Mouse (Mus musculus) gastrocnemius, adult 8-10 months (tissue): ENCODE measurements around the gene Nes. TPM values are rescaled to one million over a fixed set of nuclear protein-coding genes. Genes with fewer than 3 reads are reported as not detected.
A peak's percentile ranks its signal among the peaks of the same experiment; 100 is the strongest.

Experiments used
- DNase-seq, 2 experiments: peaks; one replicate each; pipeline ENCODE4 v3.0.0; 2022; ENCODE audit warnings: low spot score in 2 of 2
- total RNA-seq, 4 experiments: library from RNA; stranded (reverse); gene quantifications; 2 replicates each; pipeline ENCODE4 v1.2.4; 2022

Nes gene
- total RNA-seq, 4 experiments from 2014 or later, result 8.7 to 18.0 (median 12.0) TPM

- no peak for DNase-seq
These were observed 20.8 kb upstream of the Nes start for GRCm38 (mm10) chr3:87949955-87950515.

DNA sequence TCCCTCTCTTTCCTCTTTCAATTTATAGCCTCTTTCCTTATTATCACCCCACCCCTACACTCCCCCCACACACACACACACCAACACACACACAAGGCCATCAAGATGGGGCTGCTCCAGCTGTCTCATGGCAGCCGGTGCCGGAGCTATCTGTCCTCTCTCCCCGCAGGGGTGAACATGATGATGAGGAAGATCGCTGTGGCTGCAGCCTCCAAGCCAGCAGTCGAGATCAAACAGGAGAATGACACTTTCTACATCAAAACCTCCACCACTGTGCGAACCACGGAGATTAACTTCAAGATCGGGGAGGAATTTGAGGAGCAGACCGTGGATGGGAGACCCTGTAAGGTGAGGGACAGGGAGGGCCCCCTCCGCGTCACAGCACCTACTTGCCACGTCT is 18.9 kb upstream of the Nes start:
- DNase-seq, result no peak

GRCm38 (mm10) chr3:87952440-87952839 is 18.4 kb upstream of the Nes start:
- DNase-seq, result no peak

DNA sequence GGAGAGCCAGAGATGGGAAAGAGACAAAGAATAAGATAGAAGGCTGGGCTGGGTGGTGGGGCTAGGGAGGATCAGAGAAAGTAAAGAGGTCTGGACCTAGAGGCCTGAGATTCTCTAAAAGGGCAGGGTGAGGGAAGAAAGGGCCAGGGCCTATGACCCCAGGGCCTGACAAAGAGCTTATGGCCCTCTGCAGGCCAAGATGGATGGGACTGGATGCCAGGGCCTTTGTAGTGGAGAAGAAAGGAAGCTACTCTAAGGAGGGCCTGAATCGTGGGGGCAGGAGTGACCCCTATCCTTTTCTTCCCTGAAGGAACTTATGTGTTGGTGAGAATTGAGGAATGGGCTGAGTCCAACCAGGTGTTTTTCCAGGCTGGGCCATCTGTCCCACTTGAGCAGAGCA is 12.8 kb upstream of the Nes start:
- DNase-seq, result no peak

- no peak for DNase-seq
These were observed 12.4 kb upstream of the Nes start for GRCm38 (mm10) chr3:87958476-87958875.

DNA sequence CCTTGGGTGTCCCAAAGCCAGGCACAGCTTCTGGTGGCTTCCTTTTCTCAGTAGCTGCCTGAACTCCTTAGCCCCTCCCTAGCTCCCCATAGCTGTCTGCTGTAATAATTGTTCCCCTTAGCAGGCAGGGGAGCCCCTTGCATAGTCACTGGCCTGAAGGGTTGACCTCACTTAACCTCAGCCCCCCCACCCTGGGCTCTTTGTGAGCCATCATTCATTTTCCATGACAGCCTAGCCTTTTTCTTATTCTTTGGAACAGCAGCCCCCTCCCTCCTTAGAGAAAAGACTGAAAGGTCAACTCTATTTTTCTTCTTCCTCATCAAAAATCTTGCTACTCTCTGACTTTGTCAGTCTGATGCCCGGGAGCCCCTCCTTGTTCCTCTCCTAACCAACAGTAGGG is 11.9 kb upstream of the Nes start:
- no peak for DNase-seq

- no peak for DNase-seq
These were observed 11.5 kb upstream of the Nes start for GRCm38 (mm10) chr3:87959371-87959770.

- no peak for DNase-seq
These were observed 10.7 kb upstream of the Nes start for GRCm38 (mm10) chr3:87960191-87960585.

- DNase-seq, result peak; percentile 70 to 81
These were observed 10.2 kb upstream of the Nes start for GRCm38 (mm10) chr3:87960586-87961191.

- DNase-seq, result no peak
These were observed 517 bp upstream of the Nes start for GRCm38 (mm10) chr3:87970184-87970938.

DNA sequence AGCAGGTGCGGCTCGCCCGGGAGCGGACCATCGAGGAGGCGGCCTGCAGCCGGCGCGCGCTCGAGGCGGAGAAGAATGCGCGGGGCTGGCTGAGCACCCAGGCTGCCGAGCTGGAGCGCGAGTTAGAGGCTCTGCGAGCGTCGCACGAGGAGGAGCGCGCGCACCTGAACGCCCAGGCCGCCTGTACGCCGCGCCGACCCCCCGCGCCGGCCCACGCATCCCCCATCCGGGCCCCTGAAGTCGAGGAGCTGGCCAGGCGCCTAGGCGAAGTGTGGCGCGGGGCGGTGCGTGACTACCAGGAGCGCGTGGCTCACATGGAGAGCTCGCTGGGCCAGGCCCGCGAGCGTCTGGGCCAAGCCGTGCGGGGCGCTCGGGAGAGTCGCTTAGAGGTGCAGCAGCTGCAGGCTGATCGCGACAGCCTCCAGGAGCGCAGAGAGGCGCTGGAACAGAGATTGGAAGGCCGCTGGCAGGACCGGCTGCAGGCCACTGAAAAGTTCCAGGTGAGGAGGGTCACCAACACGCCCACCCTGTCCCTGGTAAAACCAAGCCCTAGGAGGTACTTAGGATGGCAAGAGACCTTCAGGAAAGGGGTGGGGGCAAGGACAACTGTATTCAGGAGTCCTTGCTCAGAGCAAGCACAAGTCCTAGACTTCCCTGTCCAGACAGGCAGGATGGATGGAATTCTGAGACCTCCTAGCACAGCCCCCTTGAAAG is 768 bp downstream of the Nes start:
- DNase-seq, result no peak

DNA sequence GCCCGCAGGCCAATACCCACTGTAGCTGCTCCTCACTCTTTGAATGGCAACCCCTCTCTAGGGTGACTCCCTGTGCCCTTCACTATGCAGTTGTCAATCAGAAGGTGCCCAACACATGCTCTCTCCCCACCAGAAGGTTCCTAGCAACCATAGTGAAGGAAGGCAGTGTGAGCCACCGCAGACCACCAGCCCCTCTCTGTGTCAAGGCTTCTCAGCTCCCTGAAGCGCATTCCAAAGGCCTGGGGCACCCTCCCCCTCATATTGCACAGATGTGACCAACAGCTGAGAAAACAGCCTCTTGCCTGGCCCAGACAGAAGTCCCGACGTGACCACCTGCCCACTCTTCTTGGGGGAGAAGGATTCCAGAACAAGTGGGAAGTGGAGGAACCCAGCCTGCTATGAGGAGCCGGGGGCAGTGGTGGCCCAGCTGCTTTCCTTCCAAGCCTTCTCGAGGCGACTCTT is 1.4 kb downstream of the Nes start:
- DNase-seq, result no peak

DNA sequence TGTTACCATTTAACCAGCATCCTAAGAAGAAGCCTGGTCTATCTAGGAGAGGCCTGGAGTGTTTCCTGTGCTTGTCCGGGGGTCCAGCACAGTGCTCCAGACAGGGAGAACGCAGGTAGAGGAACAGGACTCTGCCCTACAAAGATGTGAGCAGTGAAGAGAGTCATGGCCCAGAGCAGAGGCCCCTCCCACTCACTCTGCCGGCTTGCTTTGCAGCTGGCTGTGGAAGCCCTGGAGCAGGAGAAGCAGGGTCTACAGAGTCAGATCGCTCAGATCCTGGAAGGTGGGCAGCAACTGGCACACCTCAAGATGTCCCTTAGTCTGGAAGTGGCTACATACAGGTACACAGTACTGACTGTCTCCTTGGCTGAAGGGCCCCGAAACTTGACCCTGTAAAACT is 1.9 kb downstream of the Nes start:
- no peak for DNase-seq

- no peak for DNase-seq
These were observed 2.9 kb downstream of the Nes start for GRCm38 (mm10) chr3:87973593-87974380.

GRCm38 (mm10) chr3:87974381-87974987 is 3.6 kb downstream of the Nes start:
- DNase-seq, result no peak

DNA sequence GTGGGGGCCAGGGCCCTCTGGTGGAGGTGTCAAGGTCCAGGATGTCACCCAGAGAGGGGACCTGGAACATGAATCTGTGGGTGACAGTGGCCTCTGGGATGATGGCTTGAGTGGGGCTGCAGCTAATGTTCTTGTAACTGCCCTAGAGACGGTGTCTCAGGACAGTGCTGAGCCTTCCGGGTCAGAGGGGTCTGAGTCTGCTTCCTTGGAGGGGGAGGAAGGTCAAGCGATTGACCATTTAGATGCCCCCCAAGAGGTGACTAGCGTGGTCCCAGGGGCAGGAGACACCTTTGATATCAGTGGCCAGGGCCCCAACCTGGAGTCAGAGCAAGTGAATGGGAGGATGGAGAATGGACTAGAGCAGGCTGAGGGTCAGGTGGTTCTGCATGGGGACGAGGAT is 8.6 kb downstream of the Nes start:
- DNase-seq, result no peak

DNA sequence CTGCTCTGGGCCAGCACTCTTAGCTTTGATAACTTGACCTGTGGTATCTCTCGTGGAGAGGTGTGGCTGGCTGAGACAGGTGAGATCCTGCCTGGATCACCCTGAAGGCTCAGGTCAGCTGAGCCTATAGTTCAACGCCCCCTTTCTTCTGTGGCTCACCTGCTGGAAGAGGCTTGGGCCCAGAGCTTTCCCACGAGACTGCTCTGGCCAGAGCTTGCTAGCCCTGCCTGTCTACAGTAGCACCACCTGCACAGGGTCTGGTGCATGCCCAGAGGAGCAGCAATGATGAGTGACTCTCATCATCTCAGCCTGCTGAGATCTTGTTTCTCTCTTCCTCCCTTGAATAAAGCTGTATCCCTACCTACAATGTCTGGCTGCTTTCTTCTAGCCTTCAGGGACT is 9.2 kb downstream of the Nes start:
- no peak for DNase-seq

- no peak for DNase-seq
These were observed 9.8 kb downstream of the Nes start for GRCm38 (mm10) chr3:87980728-87981127.

DNA sequence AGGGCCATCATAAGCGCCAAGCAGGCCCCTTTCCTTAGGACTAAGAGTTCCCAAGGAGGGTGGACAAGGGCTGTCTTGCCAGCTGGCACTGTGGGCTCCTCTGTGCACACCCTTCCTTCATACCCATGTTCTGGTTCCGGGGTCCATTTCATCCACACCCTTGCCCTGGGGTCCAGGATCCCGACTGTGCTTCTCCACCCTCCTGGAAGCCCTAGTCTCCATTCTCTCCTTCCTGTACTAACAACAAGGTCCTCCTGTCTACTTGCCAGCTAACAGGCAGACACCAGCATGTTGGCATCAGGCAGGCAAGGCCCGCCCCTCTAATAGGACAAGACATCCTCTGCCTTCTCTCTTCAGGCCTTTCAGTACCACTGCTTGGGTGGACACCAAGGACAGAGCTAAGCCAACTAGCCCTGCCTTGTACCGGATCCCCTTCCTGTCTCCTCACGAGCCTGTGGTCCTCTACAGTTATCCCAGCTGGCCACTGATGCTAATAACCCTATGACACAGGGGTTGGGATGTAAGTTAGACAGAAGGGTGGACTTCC is 10.4 kb downstream of the Nes start:
- DNase-seq, result no peak
